Mouse (Mus musculus) thymus, adult 18-20 months (tissue): ENCODE data around the gene Cldn11.
A peak's percentile ranks its signal among the peaks of the same experiment; 100 is the strongest.
"Not testable (repeated sequence)": the region's sequence is repeated elsewhere in the genome, so short reads cannot be mapped to it uniquely, and the experiment has no call there.

Source experiments
- DNase-seq, 2 experiments: peaks; one replicate each; pipeline ENCODE4 v3.0.0; 2022; ENCODE audit warnings: mixed read lengths in 2 of 2

Gene Cldn11

GRCm38 (mm10) chr3:31149706-31150105, at the start of gene Cldn11:
Gene Cldn11 (plus strand): TSS chr3:31149920.
- DNase-seq, result no peak

- DNase-seq, result no peak
These were observed 49.7 kb upstream of the Cldn11 start for GRCm38 (mm10) chr3:31100026-31100425.

GRCm38 (mm10) chr3:31100802-31101201, 48.9 kb upstream of the Cldn11 start:
- no peak for DNase-seq

DNA sequence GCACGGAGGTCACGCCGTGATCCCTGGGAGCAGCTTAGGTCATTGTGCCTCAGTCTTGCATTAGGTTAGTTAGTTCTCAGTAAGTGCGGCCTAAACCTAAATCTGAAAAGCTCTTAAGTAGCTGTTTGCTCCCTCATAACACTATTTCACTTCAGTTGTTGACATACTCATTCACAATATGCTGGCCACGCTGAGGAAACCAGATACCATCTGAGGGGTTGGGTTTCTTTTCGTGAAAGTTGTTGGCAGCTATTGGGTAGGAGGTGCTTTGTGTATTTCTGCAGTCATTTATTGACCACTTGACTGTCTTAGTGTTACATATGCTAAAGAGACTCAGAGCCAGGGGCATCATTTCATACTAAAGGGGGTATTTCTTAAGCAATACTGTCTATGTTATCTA, 44.8 kb upstream of the Cldn11 start:
- DNase-seq, result no peak

DNA sequence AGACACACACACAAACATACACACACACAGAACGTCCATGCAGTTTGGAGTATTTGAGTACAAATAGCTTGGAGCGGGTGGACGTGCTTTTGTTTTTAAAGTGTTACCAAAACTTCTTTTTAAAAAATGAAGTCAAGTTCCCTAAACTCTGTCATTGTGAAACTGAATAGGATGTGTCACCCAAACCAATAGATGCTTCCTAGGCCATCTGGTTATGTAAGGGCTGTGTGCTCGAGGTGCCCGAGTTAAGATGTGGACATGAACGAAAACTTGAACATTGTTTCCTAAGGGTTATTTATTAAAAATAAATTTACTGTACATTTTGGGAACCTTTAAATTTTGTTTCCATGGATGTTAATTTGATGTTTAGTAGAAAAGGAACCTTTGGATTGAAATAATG, 43.1 kb upstream of the Cldn11 start:
- DNase-seq, result no peak

DNA sequence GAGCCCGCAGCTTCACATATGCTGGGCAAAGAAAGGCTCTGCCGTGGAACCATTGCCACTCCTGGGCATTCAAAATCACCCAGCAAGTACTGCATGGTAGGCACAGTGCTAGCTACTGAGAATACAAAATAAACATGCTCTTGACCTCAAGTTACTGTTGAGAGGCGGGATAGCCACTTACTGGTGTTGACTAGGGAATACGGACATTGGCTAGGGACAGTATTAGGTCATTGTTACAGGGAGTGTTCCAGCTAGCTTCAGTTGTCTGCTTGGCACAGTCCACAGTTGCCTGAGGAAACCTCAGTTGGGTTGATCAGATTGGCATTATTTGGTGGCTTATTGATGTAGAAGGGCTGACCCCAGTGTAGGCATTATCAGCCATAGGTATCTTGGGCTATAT, 42.0 kb upstream of the Cldn11 start:
- no peak for DNase-seq

DNA sequence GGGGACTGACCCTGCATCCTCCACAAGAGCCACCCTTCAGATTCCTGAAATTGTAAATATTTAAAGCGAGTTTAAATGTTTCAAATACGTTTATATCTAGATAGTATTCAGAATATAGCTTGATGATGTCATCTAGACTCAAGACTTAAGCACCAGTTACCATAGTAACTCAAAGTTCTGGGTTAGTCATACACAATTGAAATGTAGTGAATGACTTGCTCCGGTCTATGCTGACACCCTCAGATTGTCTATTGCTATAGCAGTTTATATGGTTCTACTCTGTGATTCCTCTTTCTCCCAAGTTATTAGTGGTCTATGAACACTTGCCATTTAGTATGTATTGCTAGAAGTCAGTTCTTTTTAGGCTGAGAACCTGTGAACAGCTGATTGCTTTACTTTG, 40.6 kb upstream of the Cldn11 start:
- no peak for DNase-seq

- no peak for DNase-seq
These were observed 26.6 kb upstream of the Cldn11 start for GRCm38 (mm10) chr3:31123098-31123497.

DNA sequence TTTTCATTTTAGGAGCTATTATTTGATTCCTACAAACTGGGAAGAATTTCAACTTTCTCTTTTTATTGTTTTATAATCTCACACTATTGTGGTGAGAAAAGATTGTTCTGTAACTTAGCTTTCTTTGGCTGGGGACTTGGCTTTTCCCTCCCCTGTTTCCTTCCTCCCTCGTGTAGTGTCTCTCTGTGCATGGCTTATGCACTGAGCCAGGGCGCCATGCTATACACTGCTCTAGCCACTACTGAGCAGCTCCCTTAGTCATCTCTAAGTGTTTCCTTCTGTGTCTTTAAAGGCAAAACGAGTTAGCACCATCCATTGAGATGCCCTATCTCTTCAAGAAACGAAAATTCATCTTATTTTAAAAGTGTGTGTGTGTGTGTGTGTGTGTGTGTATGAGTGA, 23.4 kb upstream of the Cldn11 start:
- no peak for DNase-seq

DNA sequence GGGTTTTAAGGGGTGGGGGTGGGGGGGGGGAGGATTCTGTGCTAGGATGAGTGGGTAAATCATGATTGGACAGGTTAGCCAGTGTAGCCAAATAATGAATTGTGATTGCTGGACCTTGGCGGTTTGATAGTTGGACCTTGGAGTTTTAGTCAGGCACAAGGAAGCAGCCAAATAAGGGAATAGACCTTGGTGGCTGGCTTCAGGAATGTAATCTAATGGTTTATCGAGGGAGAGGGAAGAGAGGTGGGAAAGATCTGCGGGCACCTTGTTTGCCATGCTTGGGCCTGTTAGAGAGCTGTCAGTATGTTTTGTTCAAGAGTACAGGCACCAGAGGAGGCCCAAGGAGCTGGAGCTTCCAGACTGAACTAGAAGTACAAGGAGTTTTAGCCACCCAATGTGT, 22.9 kb upstream of the Cldn11 start:
- DNase-seq, result no peak

GRCm38 (mm10) chr3:31129766-31130165, 20.0 kb upstream of the Cldn11 start:
- DNase-seq, result no peak

- no peak for DNase-seq
These were observed 16.1 kb upstream of the Cldn11 start for GRCm38 (mm10) chr3:31133664-31134063.

- DNase-seq, result no peak
These were observed 15.5 kb upstream of the Cldn11 start for GRCm38 (mm10) chr3:31134246-31134645.

- no peak for DNase-seq
These were observed 15.0 kb upstream of the Cldn11 start for GRCm38 (mm10) chr3:31134696-31135095.

- not testable (repeated sequence) for DNase-seq
These were observed 13.1 kb upstream of the Cldn11 start for GRCm38 (mm10) chr3:31136591-31136990.

- DNase-seq, result peak in 1 of 2 experiments; percentile 36
These were observed 11.0 kb upstream of the Cldn11 start for GRCm38 (mm10) chr3:31138454-31139424.

GRCm38 (mm10) chr3:31141621-31142020, 8.1 kb upstream of the Cldn11 start:
- DNase-seq, result no peak

DNA sequence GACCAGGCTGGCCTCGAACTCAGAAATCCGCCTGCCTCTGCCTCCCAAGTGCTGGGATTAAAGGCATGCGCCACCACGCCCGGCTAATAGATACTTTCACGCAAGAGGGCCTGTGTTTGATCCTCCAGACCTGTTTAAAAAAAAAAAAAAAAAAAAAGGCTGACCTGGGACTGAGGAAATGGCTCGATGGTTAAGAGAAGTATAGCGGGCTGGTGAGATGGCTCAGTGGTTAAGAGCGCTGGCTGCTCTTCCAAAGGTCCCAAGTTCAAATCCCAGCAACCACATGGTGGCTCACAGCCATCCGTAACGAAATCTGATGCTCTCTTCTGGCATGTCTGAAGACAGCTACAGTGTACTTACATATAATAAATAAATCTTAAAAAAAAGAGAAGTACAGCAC, 4.5 kb upstream of the Cldn11 start:
- not testable (repeated sequence) for DNase-seq

DNA sequence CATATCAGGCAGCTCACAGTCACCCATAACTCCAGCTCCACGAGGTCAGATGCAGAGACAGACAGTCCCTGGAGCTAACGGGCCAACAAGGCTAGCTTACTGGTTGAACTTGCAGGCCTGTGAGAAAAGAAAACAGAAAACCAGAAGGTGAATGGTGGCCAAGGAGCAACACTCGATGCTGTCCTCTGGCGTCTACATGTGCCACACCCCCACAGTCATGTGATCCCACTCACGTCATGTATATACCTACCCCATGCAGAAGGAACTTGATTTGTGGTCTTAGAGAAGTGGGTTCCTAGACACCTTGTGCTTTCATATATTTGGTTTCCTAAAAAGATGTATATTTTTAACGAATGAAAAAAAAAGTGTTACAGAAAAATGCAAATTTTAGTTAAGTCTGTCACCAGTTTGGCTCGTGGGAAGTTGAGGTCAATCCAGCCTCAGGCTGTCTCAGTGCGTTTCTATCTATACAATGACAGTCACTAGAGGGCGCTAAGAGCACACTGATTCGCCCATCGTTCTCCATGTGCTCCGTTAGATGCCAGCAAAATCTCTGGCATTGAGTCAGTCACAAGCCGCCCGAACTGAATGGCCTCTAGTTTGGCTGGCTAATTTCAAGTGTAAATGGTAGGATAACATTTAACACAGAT, 4.0 kb upstream of the Cldn11 start:
- DNase-seq, result no peak

DNA sequence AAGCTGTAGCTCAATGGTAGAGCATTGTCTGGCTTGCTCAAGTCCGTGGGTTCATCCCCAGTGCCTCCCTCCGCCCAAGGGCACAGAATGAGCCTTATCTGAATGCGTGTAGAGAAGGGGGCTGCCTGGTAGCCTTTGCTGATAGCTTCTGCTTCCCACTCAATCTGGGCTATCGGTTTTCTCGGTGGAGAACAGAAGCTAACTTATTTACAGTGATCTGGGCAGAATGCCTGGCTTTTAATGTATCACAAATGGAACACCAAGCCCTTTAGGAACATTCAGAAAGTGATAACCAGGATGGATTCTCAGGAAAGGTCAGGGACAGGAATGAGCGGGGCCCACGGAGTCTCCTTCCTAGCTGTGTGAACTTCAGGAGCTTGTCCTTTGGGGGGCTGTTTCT, 1.1 kb upstream of the Cldn11 start:
- DNase-seq, result no peak

- DNase-seq, result no peak
These were observed 2.4 kb downstream of the Cldn11 start for GRCm38 (mm10) chr3:31152108-31152507.

DNA sequence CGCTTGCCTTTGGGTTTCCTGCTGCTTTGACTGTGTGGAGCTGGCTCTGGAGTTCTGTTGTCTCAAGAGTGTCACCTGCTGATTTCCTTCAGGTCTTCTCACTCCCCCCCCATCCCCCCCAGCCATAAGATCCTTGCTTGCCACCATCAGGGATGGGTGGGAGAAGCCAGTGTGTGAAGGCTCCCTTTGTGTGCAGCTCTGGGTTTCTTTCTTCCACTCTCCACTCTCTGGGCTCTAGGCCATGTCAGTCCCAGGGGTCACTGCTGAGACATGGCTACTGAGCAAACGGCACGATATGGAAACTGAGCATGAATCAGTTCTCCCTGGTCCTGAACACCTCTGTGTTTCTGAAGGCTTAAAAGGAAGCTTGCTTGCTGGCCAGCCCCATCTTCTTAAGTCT, 6.4 kb downstream of the Cldn11 start:
- DNase-seq, result no peak

DNA sequence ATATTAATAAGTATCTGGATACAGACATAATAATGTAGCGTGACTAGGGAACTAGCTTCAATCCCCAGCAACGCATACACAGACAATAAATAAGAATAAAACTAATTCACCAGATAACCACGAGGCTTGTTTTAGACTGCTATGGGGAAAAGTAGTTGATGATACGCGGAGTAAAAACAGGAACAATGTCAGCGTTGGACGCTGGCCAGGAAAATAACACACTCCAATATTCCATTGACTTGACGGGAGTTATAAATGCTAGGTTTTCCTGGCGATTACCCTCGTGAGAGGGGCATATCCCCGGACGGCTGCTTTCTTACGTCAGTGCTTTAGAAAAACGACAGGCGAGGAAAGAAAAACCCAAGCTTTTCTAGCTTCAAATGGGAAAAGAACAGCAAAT, 8.1 kb downstream of the Cldn11 start:
- no peak for DNase-seq

- DNase-seq, result no peak
These were observed 10.3 kb downstream of the Cldn11 start for GRCm38 (mm10) chr3:31160046-31160445.
